Mouse (Mus musculus) liver, embryonic 14.5 days (tissue): ENCODE results near the gene Bco1.

Source experiments
- CTCF ChIP-seq: IDR thresholded peaks from 2 replicates; pipeline ENCODE4 v1.5.1; 2016; ENCODE audit warnings: antibody characterized with exemption, low read depth, control low read depth
- EP300 ChIP-seq: IDR thresholded peaks from 2 replicates; pipeline ENCODE4 v1.6.1; 2016; ENCODE audit warnings: antibody characterized with exemption, low read depth

DNA sequence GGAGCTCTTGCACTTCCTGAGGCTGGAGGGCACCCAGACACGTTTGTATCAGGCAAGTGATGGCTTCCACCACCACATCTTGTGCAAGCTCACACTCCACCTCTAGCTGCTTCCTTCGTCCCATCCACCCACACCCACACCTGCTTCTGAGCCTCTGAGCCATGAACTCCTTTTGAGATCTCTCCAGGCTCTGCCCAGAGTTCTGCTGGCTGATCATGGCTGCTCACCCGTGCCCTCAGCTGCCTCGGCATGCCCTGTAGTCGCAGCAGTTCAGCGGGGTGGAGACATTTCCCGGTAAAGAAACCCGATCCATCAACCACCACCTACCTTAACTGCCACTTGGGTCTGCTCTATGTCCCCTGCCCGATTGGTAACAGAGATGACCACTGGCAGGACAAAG lies 44.3 kb upstream of the Bco1 start:
- TF ChIP-seq EP300 (no peak), CTCF (no peak)
